Mouse (Mus musculus) fibroblast of lung, adult 2 months (primary cell): ENCODE results near the gene Uchl1.

ENCODE experiments used
- DNase-seq: peaks from one replicate; pipeline ENCODE4 v3.0.0-alpha.2; 2011; ENCODE audit warnings: low read depth

Gene Uchl1

DNA sequence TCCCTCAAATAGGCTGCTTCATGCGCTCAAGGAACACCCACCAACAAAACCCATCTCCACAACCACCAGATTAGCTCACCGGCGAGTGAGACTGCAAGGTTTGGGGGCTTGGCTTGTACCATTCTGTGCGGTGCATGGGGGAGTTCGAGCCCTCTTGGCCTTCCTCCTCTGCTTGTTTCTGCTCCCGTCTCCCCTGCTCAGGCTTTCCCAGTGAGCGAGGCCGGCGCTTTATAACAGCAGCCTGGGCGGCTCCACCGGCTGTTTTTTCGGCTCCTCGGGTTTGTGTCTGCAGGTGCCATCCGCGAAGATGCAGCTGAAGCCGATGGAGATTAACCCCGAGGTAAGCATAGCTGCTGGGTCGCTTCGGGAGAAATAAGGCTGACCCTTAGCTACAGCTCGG is at the start of gene Uchl1:
TSS of gene Uchl1 (plus strand) at position 109 of the 400 bp plus-strand sequence.
- DNase-seq, result no peak

DNA sequence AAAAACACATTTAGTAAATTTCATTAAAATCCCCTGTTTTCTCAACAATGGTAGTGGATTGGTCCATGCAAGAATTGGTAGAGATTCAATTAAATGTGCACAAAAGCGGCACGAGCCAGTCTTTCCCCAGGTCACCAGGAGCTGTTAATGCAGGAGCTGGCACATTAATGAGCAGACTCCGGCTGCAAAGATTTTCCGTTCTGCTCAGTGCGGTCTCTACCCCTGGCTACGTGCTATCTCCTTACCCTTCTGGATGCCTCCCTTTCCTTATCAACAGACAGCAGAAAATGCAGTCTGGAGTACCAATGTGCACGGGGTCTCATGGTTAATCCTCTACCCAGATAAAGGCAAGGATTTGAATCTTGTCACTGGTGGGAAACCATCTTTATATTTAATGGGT is 48.1 kb upstream of the Uchl1 start:
- no peak for DNase-seq

DNA sequence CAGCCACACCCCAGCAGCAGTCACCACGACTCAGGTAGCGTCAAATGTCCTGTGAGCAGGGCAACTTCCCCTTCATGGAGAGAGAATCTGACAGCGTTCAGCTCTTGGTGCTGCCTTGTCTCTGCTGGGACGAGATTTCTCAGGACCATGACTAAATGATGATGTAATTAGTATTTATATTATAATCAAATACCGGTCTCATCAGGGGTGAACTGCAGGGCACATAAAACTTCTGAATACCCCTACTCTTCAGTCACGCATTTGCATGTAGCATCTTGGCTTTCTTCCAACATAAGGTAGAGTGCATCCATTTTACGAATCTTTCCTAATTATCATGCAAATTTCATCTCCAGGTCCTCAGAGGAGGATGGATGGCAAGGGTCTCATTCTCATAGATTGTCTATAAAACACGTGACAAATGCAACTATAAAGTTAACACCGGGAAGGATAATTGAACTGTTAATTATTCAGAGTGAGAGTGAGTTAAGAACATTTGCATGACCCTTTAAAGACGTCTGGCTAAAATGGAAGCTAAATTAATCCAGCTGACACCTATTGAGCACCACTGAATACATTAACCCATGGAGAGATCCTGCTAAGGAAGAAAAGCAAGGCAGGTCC is 40.3 kb upstream of the Uchl1 start:
- DNase-seq, result no peak

DNA sequence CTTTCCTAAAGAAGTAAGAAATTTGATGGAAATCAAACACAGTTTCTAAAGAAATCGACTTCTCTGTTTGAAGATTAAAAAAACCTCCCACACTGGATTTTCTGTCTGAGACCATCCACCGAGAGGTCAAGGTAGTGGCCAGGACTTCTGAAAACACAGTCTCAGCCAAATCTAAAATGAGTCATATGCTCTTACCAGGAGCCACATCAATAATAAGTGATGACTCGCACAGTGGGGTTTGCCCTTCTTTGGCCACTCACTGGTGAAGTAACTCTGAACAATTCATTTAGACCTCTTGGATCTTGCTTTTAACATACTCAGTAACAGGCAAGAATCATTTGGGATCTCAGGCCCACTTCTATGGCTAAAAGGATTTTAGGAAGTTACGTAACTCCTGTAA is 33.7 kb upstream of the Uchl1 start:
- DNase-seq, result peak; percentile 54

DNA sequence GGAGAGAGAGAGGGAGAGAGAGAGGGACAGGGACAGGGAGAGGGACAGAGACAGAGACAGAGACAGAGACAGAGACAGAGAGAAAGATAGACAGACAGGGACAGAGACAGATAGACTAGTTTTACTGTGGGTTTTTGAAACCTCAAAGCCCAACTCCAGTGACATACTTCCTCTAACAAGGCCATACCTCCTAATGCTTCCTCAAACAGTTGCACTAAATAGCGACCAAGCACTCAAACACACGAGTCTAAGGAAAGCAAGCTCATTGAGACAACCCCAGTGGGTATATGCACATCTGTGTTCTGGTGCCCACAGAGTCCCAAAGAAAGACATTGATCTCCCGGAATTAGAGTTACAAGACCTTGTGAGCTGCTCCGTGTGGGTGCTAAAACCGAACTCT is 32.6 kb upstream of the Uchl1 start:
- DNase-seq, result no peak

DNA sequence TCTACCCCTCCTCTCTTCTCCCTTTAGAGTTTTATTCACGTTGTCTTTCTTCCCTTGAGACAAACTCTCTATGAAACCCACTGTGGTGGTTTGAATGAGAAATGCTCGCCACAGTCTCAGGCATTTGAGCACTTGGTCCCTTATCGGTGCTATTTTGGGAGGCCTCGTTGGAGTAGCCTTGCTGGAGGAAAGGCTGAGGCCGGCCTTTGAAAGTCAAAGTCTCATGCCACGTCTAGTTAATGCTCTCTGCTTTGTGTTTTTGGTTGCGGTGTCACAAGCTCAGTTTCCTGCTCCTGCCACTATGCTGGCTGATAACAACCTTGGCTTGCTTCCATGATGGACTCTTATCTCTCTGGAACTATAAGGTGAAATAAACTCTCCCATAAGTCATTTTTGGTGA is 28.4 kb upstream of the Uchl1 start:
- no peak for DNase-seq

DNA sequence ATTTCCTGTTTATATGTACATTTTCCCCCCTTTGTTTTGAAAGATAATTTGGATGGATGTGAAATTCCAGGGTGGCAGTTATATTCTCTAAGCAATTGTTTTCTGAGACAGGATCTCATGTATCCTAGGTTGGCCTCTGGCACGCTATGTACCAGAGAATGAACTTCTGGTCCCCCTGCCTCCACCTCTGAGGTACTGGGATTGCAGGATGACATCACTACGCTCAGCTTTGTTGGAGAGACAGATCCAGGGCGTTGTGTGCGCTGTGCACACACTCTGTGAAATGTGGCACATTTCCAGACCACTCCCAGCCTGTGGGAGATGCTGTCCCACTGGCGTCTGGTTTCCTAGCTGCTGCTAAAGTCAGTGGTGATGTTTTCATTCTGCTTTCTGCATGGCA is 21.7 kb upstream of the Uchl1 start:
- peak; percentile 8 for DNase-seq

DNA sequence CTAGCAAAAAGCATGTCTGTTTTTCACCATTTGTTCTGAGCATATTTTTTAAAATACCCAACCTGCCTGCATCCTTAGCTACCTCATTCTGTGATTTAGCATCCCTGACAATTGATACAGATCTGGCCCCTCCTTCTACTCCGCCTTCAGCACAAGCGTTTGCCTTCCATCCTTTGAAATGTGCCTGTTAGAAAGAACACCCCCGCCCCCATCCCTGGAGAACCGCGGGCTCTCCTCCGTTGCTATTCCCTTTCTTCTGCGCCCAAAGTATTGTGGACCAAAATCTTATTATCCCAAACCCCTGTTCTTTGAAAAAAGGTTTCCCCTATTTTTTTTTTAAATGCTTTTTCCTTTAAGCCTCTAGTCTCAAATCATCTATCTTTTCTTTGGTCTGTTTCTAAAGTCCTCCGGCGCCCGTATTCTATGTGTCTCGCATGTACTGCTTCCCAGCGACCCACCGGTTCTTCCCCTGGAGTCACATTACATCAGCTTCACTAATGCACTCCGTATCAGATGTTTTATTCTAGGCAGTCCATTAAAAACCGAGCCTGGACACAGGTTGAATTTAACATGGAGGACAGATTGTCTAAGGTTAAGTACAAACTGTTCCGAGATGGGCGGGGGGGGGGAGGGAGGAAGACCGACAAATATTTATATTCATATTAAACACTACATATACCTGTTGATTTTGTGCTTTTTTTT is 551 bp upstream of the Uchl1 start:
- no peak for DNase-seq

DNA sequence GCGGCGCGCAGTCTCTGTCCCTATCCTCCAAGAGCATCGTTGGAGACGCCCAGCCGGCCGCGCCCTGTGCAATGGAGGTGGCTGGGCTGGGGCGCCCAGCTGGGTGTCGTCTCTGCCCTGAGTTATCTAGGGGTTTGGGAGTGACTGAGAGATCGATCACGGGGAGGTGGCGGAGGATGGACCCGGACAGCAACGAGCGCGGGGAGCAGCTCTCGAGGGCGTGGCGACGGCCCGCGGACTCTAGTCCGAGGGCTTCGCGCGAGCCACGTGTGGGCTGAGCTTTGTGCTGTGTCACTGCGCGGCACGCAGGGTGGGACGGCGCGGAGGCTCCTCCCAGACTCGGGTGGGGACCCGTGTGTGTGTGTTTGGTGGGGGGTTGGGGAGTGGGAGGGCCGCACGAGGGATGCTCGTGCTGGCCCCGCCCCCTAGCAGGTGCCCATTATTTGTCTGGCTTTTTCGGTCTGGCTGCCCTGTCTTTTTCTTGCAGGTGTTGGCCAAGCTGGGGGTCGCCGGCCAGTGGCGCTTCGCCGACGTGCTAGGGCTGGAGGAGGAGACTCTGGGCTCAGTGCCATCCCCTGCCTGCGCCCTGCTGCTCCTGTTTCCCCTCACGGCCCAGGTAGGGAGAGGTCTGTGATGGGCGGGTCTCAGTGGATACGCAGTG is 696 bp downstream of the Uchl1 start:
- no peak for DNase-seq

DNA sequence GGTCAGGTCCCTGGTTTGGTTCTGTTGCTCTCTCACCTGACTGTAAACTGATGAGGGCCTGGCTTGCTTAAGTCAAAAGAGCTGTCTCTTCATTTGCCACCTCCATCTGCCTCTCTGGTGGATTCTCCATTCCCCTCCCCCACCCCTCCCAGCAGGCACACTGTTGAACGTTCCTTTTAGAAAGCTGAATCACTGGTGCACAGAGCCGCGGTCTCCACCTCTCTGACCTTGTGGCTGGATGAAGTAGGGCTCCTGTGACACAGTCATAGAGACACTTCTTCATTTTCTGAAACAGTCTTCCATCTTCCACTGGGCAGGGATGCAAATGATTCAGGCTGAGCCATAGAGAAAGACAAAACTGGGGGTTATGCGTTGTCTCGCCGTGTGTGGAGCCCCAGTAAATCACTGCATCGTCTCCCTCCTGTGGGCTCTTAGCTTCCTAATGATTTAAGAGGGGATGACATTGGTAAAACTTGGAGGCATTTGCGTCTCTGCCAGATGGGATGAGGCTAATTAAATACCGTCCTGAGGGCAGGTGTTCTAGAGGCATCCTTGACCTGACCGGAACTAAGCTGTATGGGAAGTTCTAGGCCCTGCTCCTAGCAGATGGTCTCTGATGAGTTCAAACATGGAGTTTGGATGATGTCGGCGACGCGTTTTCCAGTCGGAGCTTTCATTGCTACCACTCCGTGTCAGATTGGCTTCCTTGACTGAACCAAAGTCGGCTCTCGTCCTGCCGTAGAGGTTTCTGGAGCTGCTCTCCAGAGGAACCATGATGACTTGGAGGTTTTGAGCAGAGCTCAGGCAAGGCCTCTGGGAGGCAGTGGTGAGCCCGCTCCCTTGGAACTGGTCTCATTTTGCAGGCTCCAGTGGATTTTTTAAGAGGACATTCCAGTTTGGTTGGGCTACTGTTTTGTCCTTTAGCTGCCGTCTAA is 1.8 kb downstream of the Uchl1 start:
- no peak for DNase-seq

DNA sequence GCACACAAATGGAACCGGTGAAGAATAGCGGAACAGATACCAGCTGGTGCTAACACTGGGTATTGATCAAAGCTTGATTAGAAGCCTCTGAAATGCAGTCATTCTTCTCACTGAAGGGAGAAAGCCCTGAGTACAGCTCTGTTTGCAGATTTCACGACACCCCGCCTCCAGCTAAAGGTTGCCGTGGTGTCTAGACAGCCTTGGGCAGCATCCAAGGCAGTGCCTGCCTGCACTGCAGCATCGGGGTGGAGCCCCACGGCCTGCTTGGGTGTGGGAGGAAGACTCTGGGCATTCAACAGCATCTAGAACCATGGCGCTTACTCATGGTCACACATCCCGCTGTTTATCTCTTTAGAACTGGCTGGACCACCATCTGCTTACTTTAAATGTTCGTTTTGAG is 3.3 kb downstream of the Uchl1 start:
- DNase-seq, result peak; percentile 38

DNA sequence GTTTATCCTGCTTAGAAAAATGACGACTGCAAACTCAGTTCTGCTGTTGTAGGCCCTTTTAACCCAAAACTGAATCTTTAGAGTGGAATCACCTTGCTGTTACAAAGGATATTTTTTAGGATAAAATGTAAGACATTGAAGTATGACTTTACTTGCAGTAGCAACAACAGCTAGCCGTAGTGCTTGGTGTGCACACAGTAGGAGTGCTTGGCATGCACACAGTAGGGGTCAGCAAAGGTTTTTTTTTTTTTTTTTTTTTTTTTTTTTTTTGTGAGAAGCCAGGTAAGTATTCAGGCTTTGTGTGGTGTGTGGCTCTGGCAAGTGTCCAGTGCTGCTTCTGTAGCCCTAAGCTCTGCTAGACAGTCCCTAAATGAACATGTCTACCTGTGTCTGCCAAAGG is 10.0 kb downstream of the Uchl1 start:
- no peak for DNase-seq

DNA sequence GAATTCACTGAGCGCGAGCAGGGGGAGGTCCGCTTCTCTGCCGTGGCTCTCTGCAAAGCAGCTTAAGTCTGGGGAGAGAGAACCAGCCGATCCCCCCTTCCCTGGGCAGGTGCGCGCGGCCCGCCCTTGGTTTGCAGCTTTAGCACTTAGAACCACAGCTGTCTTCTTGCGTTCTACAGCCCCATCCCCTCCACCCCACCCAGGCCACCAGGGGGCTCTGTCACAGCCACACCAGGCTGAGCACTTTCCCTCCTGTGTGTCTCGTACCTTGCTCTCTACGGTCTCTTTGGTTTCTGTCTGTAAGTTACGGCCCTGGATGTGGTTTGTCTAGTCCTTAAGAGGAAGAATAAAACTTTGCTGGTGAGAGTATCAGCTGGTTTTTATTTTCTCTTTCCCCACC is 11.0 kb downstream of the Uchl1 start:
- DNase-seq, result no peak

DNA sequence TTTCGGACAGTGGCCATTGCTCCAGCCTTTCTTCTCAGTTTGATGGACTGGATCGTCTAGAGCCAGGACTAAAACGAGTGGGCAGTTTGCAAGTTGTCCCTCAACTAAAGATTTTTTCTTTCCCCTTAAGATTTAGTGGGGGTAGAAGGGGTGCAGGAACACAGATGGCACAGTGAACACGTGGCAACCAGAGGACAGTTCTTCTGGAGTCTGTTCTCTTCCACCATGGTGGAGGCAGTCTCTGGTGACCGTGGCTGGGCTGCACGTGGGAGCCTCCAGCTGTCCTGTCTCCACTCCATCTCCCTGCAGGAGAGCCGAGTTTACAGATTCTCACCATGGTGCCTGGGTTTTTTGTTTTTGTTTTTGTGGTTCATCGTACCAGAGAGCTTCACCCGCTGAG is 11.8 kb downstream of the Uchl1 start:
- DNase-seq, result no peak

DNA sequence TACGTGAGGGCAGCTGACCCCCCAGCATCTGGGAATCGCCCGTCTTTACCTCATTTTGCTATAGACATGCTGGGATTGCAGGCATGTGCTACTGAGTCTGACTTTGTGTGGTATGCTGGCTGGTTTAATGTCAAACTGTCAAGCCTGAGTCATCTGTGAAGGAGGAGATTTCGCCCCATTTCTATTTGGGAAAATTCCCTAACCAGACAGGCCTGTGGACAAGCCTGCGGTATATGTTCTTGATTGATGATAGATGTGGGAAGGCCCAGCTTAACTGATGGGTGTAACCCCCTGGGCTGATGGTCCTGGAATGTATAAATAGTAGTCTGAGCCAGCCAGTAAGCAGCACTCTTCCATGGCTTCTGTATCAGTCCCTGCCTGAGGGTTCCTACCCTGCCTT is 12.4 kb downstream of the Uchl1 start:
- peak; percentile 43 for DNase-seq

DNA sequence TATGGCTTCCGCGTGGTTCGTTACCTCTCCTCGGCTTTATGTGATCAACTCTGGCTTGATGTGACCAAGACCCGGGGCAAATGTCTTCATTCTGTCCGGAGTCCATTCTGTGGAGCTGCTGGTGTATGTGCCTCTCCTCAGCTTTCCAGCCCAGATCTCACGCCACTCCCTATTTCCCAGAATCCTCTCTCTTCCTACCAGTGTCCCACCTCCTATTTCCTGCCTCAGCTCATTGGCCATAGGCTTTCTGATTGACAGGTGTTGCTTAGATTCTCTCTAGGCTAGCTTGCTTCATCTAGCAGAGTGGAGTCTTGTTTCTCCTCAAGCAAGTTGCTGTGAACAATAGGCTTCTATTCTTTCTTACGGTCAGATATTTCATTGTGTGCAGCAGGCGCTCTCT is 13.9 kb downstream of the Uchl1 start:
- no peak for DNase-seq

DNA sequence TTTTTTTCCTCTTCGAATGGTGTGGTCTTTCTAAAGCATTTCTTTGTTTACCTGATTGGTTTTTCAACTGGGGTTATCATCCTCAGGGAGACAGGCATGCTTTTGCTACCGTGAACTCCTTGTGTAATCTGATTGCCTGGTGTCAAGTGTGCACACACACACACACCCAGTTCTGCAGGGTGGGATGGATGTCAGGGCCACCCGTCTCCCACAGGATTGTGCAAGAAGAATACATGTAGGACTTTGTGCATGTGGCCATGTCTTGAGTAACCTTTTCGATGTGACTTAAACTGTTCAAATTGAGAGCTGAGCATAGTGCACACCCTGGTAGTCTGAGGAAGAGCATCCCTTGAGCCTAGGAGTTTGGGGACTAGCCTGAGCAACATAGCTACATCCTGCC is 17.3 kb downstream of the Uchl1 start:
- no peak for DNase-seq

DNA sequence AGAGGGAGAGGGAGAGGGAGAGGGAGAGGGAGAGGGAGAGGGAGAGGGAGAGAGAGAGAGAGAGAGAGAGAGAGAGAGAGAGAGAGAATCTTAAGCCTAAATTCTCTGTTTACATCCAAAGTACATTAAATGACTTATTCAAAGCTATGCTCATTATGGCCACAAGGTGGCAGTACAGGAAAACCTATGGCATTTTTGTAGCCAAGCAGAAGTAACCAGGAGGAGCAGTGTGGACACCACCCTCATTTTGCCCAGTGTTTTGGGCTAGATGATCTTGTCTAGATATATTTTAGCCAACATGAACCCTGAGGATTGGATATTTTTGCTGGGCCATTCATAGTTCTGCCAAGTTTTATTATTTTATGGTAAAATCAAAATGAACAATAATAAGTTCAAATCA is 21.2 kb downstream of the Uchl1 start:
- DNase-seq, result peak; percentile 33

DNA sequence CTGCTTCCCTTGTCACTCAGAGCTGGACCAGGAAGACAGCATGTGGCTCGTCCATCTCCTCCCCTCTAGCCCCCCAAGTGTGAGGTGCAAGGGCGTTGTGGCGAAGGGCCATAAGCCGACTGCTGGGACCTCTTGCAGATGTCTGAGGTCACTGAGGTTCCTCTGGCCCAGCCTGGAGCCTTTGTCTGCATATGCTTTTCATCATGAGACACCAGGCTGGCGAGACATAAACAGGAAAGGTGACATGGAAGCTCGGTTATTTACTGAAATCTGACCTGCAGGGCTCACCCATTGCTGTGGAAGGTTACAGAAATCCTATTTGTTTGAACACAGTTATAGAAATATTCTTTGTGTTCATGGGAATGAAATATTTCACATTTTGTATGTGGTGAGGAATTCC is 24.0 kb downstream of the Uchl1 start:
- no peak for DNase-seq

DNA sequence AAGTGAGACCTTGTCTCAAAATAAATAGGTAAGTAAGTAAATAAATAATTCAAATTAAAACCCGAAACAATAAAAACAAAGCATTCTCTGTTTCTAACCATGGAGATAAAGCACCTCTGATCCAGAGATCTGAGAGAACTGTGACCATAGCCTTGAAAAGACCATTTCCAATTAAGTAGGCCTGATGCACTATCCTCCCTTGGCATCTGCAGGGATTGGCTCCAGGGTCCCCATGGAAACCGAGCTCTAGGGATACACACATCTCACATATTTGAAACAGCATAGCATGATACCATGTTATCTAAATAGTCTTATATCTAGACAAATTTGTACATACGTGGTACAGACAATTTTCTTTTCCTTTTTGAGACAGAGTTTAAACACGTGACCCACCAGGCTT is 26.1 kb downstream of the Uchl1 start:
- DNase-seq, result no peak

DNA sequence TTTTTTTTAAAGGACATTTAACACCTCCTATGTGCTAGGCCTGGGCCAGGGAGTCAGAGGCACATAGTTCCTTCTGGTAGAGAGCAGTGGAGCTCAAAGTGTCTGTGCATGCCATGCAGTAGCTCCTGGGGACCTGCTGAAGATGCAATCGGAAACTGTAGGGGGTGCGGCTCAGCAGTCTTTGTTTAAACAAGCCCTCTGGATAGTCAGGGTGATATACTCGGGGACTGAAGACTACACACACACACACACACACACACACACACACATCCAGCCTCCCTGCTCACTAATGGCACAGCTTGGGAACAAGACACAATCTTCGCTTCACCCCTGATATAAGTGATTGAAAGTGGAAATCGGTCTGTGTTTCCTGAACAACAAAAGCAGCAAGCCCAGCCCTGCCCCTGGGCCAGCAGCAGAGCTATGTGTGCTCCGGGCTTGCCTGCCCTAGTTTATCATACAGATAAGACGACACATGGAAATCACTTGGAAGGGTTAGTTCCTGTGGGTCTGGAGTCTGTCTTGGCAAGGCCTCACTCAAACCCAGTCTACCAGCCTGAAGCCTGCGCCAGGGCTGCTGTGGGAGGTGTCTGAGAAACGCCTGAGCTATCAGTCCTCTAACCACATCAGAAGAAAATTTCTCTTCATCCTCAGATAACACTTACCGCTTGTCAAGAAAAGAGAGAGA is 27.6 kb downstream of the Uchl1 start:
- DNase-seq, result no peak

DNA sequence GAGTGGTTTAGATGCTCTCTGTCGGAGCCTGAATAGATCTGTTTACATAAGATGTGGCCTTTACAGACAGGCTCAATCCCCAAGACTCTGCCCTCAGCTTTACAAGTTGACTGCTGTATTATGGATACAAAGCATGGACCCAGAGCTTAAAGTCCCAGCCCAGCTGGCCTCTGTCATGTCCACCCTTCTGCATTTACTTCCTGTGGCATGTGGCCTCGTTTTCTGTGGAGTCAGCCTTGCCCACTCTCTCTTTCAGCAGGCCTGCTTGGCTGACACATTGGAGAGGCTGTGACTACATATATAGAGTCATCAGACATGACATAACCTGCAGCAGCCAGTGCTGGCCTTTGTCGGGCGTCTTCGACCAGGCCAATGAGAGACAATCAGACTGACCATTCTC is 32.0 kb downstream of the Uchl1 start:
- DNase-seq, result no peak
